Mouse (Mus musculus) midbrain, embryonic 15.5 days (tissue): ENCODE results near the gene Glrx5. TPM values are rescaled to one million over a fixed set of nuclear protein-coding genes. Genes with fewer than 3 reads are reported as not detected.
A peak's percentile ranks its signal among the peaks of the same experiment; 100 is the strongest.

Experiments used
- ATAC-seq: fragments of 200-750 bp; cut with Nextera tagmentation; replicated peaks from 2 replicates; pipeline ENCODE4 v1.8.0; 2017; ENCODE audit warnings: moderate TSS enrichment
- H3K27ac ChIP-seq: fragments of 300-500 bp; sonication (generic); 2 replicates; pipeline ENCODE4 v1.5.1; 2015; ENCODE audit warnings: mild to moderate bottlenecking, inconsistent platforms
- H3K27me3 ChIP-seq: fragments of 300-500 bp; sonication (generic); replicated peaks from 2 replicates; pipeline ENCODE4 v1.6.1; 2015; ENCODE audit warnings: inconsistent platforms
- H3K36me3 ChIP-seq: fragments of 300-500 bp; sonication (generic); replicated peaks from 2 replicates; pipeline ENCODE4 v1.6.1; 2015; ENCODE audit warnings: inconsistent platforms
- H3K4me1 ChIP-seq: fragments of 300-500 bp; sonication (generic); 2 replicates; pipeline ENCODE4 v1.6.1; 2015; ENCODE audit warnings: inconsistent platforms
- H3K4me2 ChIP-seq: fragments of 300-500 bp; sonication (generic); 2 replicates; pipeline ENCODE4 v1.6.1; 2015; ENCODE audit warnings: inconsistent platforms, mild to moderate bottlenecking, moderate library complexity
- H3K4me3 ChIP-seq: fragments of 300-500 bp; sonication (generic); 2 replicates; pipeline ENCODE4 v1.5.1; 2015; ENCODE audit warnings: mild to moderate bottlenecking, inconsistent platforms
- H3K9ac ChIP-seq: fragments of 300-500 bp; sonication (generic); 2 replicates; pipeline ENCODE4 v1.6.1; 2015; ENCODE audit warnings: mild to moderate bottlenecking, inconsistent platforms
- H3K9me3 ChIP-seq: fragments of 300-500 bp; sonication (generic); 2 replicates; pipeline ENCODE4 v1.6.1; 2016; ENCODE audit warnings: inconsistent platforms
- WGBS: fragments of 180-500 bp; shearing (Covaris S2); methylation state at CpG from one replicate; pipeline ENCODE4 v1.1.7; 2015; ENCODE audit warnings: mixed read lengths; 5-methylcytosine and 5-hydroxymethylcytosine counted together
- polyA plus RNA-seq: library from polyadenylated mRNA; unstranded; fragments of >200 nt; fragmentation: Nextera tagmentation; extraction: Ambion mirVana; gene quantifications from 2 replicates; pipeline ENCODE4 v1.2.1, GENCODE M21; 2015

Glrx5 gene
- polyA plus RNA-seq, result 143 and 144 TPM in 2 replicates

GRCm38 (mm10) chr12:105032147-105032831 lies at the start of gene Glrx5:
Gene Glrx5 (plus strand): TSS chr12:105032688.
- H3K4me1 ChIP-seq, result peaks cover 37% of the 10 kb centered on the region
- peak within 1 kb of the TSS; percentile 72 for H3K9ac ChIP-seq
- H3K27ac ChIP-seq, result peak within 1 kb of the TSS; percentile 79
- peak within 1 kb of the TSS; percentile 80 for H3K4me2 ChIP-seq
- no peaks in the 10 kb centered on the region for H3K9me3 ChIP-seq
- H3K27me3 ChIP-seq, result no peaks in the 10 kb centered on the region
- under 1% methylated on average over 71 of the region's 72 CpGs for WGBS
- ATAC-seq, result peak; percentile 99
- peak within 1 kb of the TSS; percentile 64 for H3K4me3 ChIP-seq
- H3K36me3 ChIP-seq, result peaks cover 11% of the 10 kb centered on the region; the same call in 1 of the 2 replicates

- no peak overlapping the region for H3K4me3 ChIP-seq
- 39% methylated on average over 7 of the region's 7 CpGs for WGBS
- no peak for ATAC-seq
- H3K9ac ChIP-seq, result no peak overlapping the region
- H3K4me1 ChIP-seq, result peaks cover 7% of the 10 kb centered on the region; the same call in 1 of the 2 replicates
- no peak overlapping the region for H3K27ac ChIP-seq
- no peak overlapping the region for H3K4me2 ChIP-seq
- H3K9me3 ChIP-seq, result no peaks in the 10 kb centered on the region
- H3K27me3 ChIP-seq, result no peaks in the 10 kb centered on the region
- no peaks in the 10 kb centered on the region for H3K36me3 ChIP-seq
Measured at GRCm38 (mm10) chr12:104983476-104983875, 49.0 kb upstream of the Glrx5 start.

DNA sequence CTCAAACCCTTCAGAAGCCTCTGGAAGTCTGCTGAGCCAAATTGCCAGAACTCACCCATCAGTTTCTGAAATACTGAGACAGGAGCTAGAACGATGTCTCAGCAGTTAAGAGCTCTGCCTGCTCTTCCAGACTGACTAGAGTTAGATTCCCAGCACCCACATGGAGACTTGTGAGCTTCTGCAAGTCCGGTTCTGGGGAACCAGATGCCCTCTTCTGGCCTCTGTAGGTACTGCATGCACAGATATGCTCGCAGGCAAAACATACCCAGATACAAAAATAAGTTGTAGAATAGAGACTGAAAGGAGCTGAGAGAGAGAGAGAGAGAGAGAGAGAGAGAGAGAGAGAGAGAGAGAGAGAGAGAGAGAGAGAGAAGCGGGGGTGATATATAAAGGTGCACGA lies 47.4 kb upstream of the Glrx5 start:
- no peak overlapping the region for H3K4me2 ChIP-seq
- no peaks in the 10 kb centered on the region for H3K27me3 ChIP-seq
- H3K9me3 ChIP-seq, result no peaks in the 10 kb centered on the region
- 83% methylated on average over 5 of the region's 5 CpGs for WGBS
- H3K27ac ChIP-seq, result no peak overlapping the region
- H3K4me1 ChIP-seq, result no peaks in the 10 kb centered on the region
- no peak overlapping the region for H3K4me3 ChIP-seq
- no peak overlapping the region for H3K9ac ChIP-seq
- no peak for ATAC-seq
- no peaks in the 10 kb centered on the region for H3K36me3 ChIP-seq

GRCm38 (mm10) chr12:104986001-104986400 lies 46.5 kb upstream of the Glrx5 start:
- Histone ChIP-seq H3K27me3 (no peaks in the 10 kb centered on the region), H3K9me3 (no peaks in the 10 kb centered on the region), H3K4me2 (no peak overlapping the region), H3K4me3 (no peak overlapping the region), H3K36me3 (no peaks in the 10 kb centered on the region), H3K4me1 (no peaks in the 10 kb centered on the region), H3K27ac (no peak overlapping the region), H3K9ac (no peak overlapping the region)
- no peak for ATAC-seq
- WGBS, result 89% methylated on average over 2 of the region's 2 CpGs

DNA sequence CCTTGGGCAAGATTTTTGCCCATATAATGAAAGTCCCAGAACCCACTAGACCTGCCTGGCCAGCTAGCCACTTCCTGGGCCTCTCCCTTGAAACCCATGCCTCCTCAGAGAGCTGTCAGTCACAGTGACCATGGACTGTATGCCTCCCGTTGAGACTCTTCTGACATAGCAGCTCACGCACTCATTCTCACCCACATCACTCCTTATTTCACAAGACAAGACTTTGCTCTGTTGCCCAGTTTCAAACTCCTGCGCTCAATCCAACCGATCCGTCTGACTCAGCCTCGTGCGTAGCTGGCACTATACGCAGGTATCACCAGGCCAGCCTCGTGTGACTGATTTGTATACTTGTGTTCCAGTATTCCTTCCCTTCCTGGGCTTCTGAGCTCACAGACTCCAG lies 45.7 kb upstream of the Glrx5 start:
- no peak for ATAC-seq
- no peaks in the 10 kb centered on the region for H3K36me3 ChIP-seq
- no peak overlapping the region for H3K9ac ChIP-seq
- H3K9me3 ChIP-seq, result no peaks in the 10 kb centered on the region
- H3K27ac ChIP-seq, result no peak overlapping the region
- H3K4me3 ChIP-seq, result no peak overlapping the region
- H3K4me2 ChIP-seq, result no peak overlapping the region
- no peaks in the 10 kb centered on the region for H3K27me3 ChIP-seq
- WGBS, result 91% methylated on average over 9 of the region's 9 CpGs
- no peaks in the 10 kb centered on the region for H3K4me1 ChIP-seq

GRCm38 (mm10) chr12:104987936-104988335 lies 44.6 kb upstream of the Glrx5 start:
- Histone ChIP-seq H3K36me3 (no peaks in the 10 kb centered on the region), H3K4me3 (no peak overlapping the region), H3K27me3 (no peaks in the 10 kb centered on the region), H3K4me2 (no peak overlapping the region), H3K9me3 (no peaks in the 10 kb centered on the region), H3K4me1 (no peaks in the 10 kb centered on the region), H3K9ac (no peak overlapping the region), H3K27ac (no peak overlapping the region)
- 40% methylated on average over 7 of the region's 7 CpGs for WGBS
- ATAC-seq, result no peak

DNA sequence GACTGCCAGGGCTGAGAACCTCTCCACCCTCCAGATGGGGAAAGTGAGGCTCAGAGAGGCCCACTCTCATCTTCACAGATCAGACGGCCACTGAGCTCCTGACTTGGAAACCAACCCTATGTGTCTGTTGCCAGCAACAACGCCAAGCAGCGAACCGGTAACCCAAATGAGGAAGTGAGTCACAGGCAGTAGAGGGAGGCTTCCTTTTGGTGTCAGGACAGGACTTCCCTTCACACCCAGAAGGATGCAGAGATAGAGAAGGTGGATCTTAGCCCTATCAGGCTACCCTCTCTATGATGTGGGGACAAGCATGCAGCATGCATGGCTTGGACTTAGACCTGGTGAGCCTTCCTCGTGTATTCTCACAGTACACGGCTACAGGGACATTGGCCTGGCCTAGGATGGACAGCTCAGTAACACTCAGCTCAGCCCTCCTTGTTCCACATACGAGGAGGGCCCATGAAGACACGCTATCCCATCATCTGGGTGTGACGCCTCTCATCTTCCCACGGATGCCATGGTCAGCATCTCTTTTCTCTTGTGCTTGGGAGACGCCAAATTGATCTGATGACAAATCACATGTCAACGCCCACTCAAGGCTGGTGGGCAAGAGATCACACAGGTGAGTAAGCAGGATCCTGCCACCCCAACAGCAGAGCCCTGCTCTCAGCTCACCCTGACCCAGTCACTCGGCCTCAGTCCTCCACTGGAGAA lies 41.6 kb upstream of the Glrx5 start:
- Histone ChIP-seq H3K27me3 (no peaks in the 10 kb centered on the region), H3K9me3 (no peaks in the 10 kb centered on the region), H3K4me1 (no peaks in the 10 kb centered on the region), H3K9ac (no peak overlapping the region), H3K4me2 (no peak overlapping the region), H3K27ac (no peak overlapping the region), H3K4me3 (no peak overlapping the region), H3K36me3 (no peaks in the 10 kb centered on the region)
- ATAC-seq, result no peak
- WGBS, result 89% methylated on average over 13 of the region's 13 CpGs

- no peaks in the 10 kb centered on the region for H3K9me3 ChIP-seq
- no peak for ATAC-seq
- H3K36me3 ChIP-seq, result no peaks in the 10 kb centered on the region
- no peak overlapping the region for H3K27ac ChIP-seq
- no peaks in the 10 kb centered on the region for H3K4me1 ChIP-seq
- H3K27me3 ChIP-seq, result no peaks in the 10 kb centered on the region
- H3K9ac ChIP-seq, result no peak overlapping the region
- H3K4me3 ChIP-seq, result no peak overlapping the region
- no peak overlapping the region for H3K4me2 ChIP-seq
- WGBS, result 85% methylated on average over 10 of the region's 10 CpGs
Measured at GRCm38 (mm10) chr12:104992123-104992741, 40.3 kb upstream of the Glrx5 start.

GRCm38 (mm10) chr12:104992838-104993237 lies 39.6 kb upstream of the Glrx5 start:
- Histone ChIP-seq H3K27ac (no peak overlapping the region), H3K9ac (no peak overlapping the region), H3K9me3 (no peaks in the 10 kb centered on the region), H3K4me1 (no peaks in the 10 kb centered on the region), H3K4me3 (no peak overlapping the region), H3K4me2 (no peak overlapping the region), H3K27me3 (no peaks in the 10 kb centered on the region), H3K36me3 (no peaks in the 10 kb centered on the region)
- ATAC-seq, result no peak
- 82% methylated on average over 8 of the region's 8 CpGs for WGBS

DNA sequence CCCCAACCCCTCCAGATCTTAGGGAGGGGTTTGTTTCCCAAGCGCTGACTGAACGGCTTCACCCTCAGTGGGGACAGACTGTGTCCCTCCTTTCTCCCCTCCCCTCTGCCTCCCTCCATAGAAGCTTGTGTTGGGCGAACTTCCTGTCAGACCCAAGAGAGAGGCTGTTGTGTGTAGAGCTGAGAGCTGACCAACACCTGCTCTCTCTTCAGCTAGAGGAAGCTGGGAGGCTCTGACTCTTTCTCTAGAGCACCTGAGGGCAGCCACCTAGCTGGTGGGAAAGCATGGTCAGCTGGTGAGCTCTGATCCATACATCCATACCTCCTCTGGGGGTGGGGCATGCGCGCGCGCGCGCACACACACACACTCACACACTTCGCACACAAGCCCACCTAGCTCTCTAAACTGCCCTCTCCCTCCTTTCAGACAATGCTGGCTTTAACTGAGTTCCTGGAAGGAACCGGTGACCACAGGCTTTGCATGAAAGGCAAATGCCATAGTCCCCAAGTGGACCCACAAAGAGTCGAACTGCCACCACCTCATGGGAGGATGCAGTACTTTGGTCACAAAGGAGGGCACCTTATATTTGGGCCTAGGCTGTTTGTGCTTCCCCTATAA lies 37.1 kb upstream of the Glrx5 start:
- H3K9ac ChIP-seq, result no peak overlapping the region
- ATAC-seq, result no peak
- WGBS, result 83% methylated on average over 12 of the region's 12 CpGs

DNA sequence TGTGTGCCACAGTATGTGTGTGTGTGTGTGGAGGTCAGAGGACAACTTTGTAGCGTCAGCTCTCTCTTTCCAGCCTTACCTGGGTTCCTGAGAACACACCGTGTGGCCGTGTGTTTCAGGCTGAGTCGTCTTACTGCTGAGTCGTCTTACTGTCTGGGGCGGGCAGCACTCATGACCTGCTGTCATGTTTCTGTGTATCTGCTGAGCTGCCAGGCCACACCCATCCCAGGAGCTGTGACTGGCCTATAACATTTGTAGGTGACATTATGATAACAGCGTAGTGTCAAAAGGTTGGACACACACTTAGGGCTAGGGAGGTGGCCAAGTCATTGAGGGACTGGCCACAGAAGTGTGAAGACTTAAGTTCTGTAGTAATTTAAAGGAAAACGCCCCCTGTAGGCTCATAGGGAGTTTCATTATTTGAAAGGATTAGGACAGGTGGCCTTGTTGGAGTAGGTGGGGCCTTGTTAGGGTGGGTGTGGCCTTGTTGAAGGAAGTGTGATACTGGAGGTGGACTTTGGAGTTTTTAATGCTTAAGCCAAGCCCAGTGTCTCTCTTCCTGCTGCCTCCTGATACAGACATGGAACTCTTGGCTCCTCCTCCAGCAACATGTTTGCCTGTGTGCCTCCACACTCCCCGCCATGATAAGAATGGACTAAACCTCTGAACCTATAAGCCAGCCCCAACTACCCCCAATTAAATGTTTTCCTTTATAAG lies 36.3 kb upstream of the Glrx5 start:
- Histone ChIP-seq H3K27ac (no peak overlapping the region), H3K4me1 (no peaks in the 10 kb centered on the region), H3K4me3 (no peak overlapping the region), H3K4me2 (no peak overlapping the region), H3K9me3 (no peaks in the 10 kb centered on the region), H3K27me3 (no peaks in the 10 kb centered on the region), H3K36me3 (no peaks in the 10 kb centered on the region), H3K9ac (no peak overlapping the region)
- WGBS, result 85% methylated on average over 9 of the region's 9 CpGs
- no peak for ATAC-seq

More for the DNA sequence above, 37.1 kb upstream of the Glrx5 start:
- Histone ChIP-seq H3K4me2 (no peak overlapping the region), H3K4me1 (no peaks in the 10 kb centered on the region), H3K9me3 (no peaks in the 10 kb centered on the region), H3K36me3 (no peaks in the 10 kb centered on the region), H3K27ac (no peak overlapping the region), H3K27me3 (no peaks in the 10 kb centered on the region), H3K4me3 (no peak overlapping the region)

DNA sequence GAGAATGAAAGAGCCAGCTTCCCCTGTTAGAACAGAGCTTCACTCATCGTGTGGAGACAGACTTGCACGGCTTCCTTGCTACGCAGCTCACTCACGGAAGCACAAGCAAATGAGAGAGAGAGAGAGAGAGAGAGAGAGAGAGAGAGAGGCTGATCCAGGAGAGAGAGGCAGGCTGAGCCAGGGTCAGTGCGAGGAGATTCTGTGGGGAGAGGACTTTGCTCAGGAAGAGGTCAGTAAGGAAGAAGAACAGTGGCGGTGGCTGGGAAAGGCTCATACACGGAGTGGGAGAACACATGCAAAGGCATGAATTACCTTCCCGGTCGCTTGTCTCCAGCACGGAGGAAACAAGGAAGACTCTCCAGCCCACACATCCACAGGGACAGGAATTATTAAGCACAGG lies 35.3 kb upstream of the Glrx5 start:
- Histone ChIP-seq H3K4me3 (no peak overlapping the region), H3K27me3 (no peaks in the 10 kb centered on the region), H3K9ac (no peak overlapping the region), H3K9me3 (no peaks in the 10 kb centered on the region), H3K27ac (no peak overlapping the region), H3K36me3 (no peaks in the 10 kb centered on the region), H3K4me2 (no peak overlapping the region), H3K4me1 (no peaks in the 10 kb centered on the region)
- WGBS, result 87% methylated on average over 10 of the region's 10 CpGs
- no peak for ATAC-seq
